In the genomic region with DNA sequence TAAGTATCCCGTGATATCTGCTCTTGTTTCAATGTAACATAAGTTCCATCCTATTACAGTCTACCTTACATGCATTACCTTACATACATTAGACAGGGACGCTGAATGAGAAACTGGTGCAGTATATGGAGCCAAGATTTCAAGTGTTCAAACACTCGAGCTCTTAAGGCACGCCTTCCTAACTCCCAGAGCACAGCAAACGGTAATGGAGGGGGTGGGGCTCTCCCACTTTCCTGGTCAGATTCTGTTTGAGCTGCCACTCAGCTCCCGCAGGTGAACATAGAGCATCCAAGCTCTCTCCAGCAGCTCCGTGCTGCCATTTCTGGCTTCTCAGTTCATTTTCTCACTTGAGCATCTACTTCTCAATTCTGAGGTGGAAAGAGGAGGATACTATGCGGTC, we compare ENCODE assay signal across 20 mouse cellular contexts.
"Had no signal": no experiment of that assay in that cellular context is flagged by ENCODE, and none has a peak within 500 bp of the region (broad histone marks: within the 10 kb centered on the region; RNA-seq: fewer than 3 reads in every experiment).

No protein-coding gene starts in this region.

- H3K36me3 ChIP-seq: intestine, embryonic 15.5 days had no signal

- H3K4me2 ChIP-seq: intestine, embryonic 15.5 days; limb, embryonic 12.5 days; limb, embryonic 15.5 days; liver, embryonic 12.5 days; liver, embryonic 15.5 days; midbrain, embryonic 11.5 days; neural tube, embryonic 13.5 days had no signal

- H3K9me3 ChIP-seq: intestine, embryonic 15.5 days; limb, embryonic 12.5 days; limb, embryonic 15.5 days; liver, embryonic 12.5 days; liver, embryonic 15.5 days; neural tube, embryonic 13.5 days had no signal

- H3K9ac ChIP-seq: intestine, embryonic 15.5 days; limb, embryonic 12.5 days; limb, embryonic 15.5 days; liver, embryonic 12.5 days; liver, embryonic 15.5 days; neural tube, embryonic 13.5 days had no signal

- H3K27me3 ChIP-seq: intestine, embryonic 15.5 days; limb, embryonic 12.5 days; limb, embryonic 15.5 days; liver, embryonic 12.5 days; liver, embryonic 15.5 days; neural tube, embryonic 13.5 days had no signal

- ATAC-seq: intestine, embryonic 15.5 days; liver, embryonic 12.5 days had no signal

- H3K4me1 ChIP-seq: liver, embryonic 12.5 days; liver, embryonic 15.5 days had no signal

- DNase-seq: kidney, adult 18-20 months; kidney, adult 9 months; kidney, postnatal 14 days; kidney, postnatal 4 days; left cerebral cortex, postnatal 4 days; midbrain, embryonic 14.5 days; right cerebral cortex, postnatal 14 days; right cerebral cortex, postnatal 4 days; thymus, adult 2 months; thymus, postnatal 14 days; thymus, postnatal 4 days had no signal

- H3K4me3 ChIP-seq: intestine, embryonic 15.5 days; limb, embryonic 12.5 days; limb, embryonic 15.5 days; liver, embryonic 12.5 days; liver, embryonic 15.5 days; myocyte; neural tube, embryonic 13.5 days had no signal

- H3K27ac ChIP-seq: intestine, embryonic 15.5 days; limb, embryonic 12.5 days; limb, embryonic 15.5 days; liver, embryonic 12.5 days; liver, embryonic 15.5 days; neural tube, embryonic 13.5 days; stomach, postnatal 0 days had no signal
